Mouse (Mus musculus): Measurements from ENCODE around the gene Insrr. TPM values are rescaled to one million over a fixed set of nuclear protein-coding genes. Genes with fewer than 3 reads are reported as not detected.

Gene Insrr
- total RNA-seq, 2 experiments from 2014 or later = 0.30 to 0.39 TPM

DNA sequence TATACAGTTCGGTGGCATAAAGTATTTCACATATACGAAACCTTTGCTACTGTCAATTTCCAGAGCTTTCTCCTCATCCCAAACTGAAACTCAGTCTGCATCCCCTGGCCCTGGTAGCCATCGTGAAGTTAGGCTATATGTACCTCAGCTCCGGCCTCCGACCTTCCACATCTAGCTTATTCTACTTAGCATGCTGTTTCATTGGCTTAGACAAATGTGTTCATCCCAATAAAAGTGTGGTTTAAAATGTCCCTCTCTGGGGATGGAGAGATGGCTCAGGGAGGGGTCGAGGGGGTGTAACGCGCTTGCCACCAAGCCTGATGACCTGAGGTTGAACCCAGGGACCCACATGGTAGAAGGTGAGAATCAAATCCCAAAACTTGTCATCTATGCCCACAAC lies 27.2 kb upstream of the Insrr start:
- no peak for DNase-seq (ENCODE audit: extremely low spot score in 1 of 2, low spot score in 2 of 2)
- intact Hi-C loops (cut with DNase I) = loop anchor here (5.0 kb wide), 1 partner anchor 68 kb away; no protein-coding TSS in a partner anchor

DNA sequence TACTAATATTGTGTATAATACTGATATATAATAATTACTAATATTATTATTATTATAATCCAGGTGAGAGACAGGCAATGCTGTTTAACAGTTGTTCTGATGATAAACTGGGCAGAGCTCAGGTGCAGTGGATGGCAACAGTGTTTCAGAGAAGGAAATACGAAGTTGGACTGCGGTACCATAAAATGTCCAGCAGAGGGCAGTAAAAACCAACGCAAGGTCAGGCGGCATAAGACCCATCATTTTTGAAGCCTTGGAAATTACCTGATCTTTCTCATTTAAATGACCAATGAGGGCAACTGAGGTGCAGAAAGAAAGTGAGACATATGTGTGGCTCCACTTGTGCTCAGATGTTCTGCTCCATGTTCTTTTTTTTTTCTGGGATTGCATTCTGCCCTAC lies 26.5 kb upstream of the Insrr start:
- intact Hi-C loops (cut with DNase I) = no loop called here
- peak in 1 of 2 experiments; percentile 57 for DNase-seq (ENCODE audit: extremely low spot score in 1 of 2, low spot score in 2 of 2)

DNA sequence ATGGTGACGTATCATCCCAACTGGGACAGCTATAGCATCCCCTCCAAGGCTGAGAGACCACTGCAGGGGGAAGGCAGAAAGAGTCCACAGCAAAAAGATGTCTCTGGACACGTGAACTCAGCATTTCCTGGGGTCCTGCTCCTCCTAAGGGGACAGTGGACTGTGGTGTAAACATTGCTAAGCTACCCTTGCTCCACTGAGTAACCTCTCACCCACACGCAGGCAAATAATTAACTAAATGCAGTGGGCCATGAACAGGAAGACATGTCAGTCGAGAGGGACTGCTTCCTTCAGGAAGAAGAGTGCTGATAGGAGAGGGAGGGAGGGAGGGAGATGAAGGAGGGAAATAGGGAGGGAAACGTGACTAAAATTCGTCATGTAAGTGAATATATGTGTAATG lies 25.7 kb upstream of the Insrr start:
- no peak for DNase-seq (ENCODE audit: extremely low spot score in 1 of 2, low spot score in 2 of 2)
- intact Hi-C loops (cut with DNase I) = no loop called here

DNA sequence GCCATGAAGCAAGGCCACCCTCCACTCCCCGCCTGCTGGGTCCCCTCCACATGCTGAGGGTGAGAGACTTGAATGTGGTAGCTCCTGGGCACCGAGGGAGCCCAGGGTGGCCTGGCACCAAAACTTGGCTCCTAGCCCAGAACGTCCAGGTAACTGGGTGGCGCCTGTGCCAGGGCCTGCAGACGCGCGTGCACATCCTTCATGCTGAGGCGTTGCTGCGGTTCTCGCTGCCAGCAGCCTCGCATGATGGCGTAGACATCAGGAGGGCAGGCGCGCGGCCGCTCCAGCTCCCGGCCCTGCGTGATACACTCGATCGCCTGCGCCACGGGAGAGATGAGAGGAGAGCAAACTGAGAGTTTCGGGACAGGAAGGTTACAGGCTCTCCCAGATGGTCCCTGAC lies 18.5 kb upstream of the Insrr start:
- intact Hi-C loops (cut with DNase I) = no loop called here
- no peak for DNase-seq (ENCODE audit: extremely low spot score in 1 of 2, low spot score in 2 of 2)

DNA sequence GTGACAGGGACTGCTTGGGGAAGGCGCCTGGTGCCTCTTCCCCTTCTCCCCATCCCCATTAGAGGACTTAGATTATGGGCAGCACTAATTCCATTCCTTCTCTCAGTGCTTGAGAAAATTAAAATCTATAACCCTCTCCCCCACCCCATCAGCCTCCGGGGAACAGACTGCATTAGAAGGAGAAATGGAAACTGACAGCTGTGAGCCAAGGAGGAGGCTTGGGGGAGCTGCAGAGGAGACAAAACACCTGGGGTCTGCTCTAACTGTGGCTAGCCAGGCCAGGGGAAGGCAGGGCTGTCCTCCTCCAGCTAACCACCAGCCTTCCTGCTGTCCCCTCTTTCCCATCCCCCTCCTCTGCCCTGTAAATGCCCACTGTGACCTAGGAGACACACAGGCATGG lies 17.7 kb upstream of the Insrr start:
- intact Hi-C loops (cut with DNase I) = no loop called here
- no peak for DNase-seq (ENCODE audit: extremely low spot score in 1 of 2, low spot score in 2 of 2)

DNA sequence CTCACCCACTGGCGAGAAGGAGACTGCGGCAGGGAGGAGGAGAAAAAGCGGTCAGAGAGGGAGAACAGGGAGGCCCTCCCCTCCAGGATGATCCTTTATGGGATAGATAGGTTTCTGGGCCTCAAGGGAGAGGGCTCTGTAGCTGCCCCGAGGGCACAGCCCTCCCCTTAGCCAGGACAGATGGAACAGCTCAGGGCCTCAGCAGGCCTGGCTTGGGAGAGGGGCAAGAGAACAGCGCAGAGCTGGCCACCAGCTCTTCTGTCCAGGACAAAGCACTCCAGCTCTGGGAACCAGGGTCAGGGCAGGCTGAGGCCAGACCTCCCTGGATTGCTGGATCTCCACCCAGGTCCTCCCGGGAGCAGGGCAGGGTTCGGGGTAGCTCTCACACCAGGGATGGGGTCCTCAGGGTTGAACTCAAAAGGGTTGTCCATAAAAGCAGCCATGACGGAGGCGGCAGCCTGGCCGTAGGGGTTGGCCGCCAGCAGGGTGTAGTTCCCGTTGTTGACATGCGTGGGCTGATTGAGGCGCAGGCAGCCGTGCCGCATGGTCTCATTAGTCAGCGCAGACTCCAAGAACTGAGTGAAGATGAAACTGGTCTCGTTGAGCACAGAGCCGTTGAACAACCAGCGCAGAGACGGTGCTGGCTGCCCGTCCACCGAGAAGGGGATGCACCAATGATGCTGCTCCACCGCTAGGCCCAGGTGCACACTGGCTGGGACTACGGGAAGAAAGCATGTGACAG lies 13.3 kb upstream of the Insrr start:
- no peak for DNase-seq (ENCODE audit: extremely low spot score in 1 of 2, low spot score in 2 of 2)

DNA sequence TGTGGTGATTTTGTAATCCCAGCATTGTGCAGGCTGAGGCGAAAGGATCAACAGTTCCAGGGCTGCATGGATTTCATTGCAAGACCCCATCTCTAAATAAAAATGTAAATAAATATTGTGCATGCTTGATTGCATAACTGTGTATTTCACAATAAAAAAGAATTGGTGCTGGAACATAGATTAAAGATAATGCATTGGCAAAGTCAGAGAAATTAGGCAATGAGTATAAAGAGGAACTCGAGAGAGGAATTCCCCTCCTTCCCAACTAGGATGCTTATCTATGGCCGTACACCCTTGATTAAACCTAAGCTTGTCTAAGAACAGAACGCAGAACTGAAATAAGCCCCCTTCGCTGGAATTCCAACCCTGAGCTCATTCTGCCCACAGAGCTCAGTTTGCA lies 11.6 kb upstream of the Insrr start:
- intact Hi-C loops (cut with DNase I) = no loop called here
- no peak for DNase-seq (ENCODE audit: extremely low spot score in 1 of 2, low spot score in 2 of 2)

More for the DNA sequence above, 13.3 kb upstream of the Insrr start:
- intact Hi-C loops (cut with DNase I) = no loop called here

DNA sequence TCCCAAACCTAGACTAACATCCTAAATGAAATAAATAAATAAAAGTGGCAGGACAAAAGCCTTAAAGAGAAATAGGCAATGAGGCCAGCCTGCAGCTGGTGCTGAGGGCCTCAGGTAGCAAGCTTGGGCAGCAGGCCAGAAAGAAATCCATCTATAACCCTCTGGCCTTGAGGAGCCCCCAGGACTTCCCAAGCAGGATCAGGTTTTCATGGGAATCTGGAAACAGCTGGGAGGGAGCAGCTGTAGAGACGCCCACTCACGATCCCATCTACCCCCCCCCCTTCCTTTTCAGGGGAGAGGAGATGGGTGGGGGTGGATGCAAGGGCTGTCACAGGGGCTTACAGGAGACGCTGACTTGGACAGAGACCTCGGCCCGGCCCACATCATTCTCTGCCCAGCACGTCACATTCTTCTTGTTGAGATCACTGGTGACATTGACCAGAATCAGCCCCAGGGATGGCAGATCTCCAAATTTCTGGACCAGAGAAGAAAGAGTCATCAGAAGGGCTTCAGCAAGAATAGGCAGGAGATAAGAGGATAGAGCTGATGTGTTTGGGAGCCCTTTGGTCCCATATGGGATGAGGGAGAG lies 11.0 kb upstream of the Insrr start:
- no peak for DNase-seq (ENCODE audit: extremely low spot score in 1 of 2, low spot score in 2 of 2)
- intact Hi-C loops (cut with DNase I) = no loop called here

DNA sequence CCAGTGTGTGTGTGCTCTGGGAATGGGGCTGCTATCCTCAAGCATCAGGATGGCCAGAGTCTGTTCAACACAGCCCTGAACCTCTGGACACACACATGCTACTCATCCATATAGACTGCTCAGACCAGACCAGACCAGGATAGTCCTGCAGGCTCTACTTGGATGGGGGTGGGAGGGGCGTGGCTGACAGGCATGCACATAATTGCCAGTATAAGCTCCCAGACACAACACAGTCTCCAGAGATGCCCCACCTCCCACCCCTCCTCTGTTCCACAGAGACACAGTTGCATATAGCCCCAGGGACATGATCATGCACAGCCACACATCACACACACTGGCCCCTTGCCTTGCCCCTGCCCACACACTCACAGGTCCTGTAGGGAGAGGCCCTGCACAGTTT lies 7.5 kb upstream of the Insrr start:
- DNase-seq (ENCODE audit: extremely low spot score in 1 of 2, low spot score in 2 of 2) = no peak
- intact Hi-C loops (cut with DNase I) = no loop called here

DNA sequence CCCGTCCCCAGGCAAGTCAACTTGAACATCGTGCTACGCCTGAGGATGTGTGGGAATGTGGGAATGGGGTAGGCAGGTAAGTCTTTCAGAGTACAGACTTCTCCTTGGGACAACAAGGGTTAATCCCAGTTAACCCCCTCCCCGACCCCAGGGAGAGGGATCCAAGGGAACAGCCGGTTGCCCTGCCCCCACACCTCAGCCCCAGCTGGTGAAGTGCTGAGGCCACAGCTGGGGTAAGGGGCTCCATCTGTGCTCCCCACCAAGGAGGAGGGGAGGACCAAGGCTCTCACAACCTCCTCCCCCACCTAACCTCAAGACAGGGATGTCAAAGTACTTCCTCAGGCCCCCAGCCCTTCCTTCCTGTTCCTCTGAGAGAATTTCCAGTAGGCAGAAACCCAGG lies 7.0 kb upstream of the Insrr start:
- intact Hi-C loops (cut with DNase I) = loop anchor here (5.0 kb wide), 1 partner anchor 68 kb away; no protein-coding TSS in a partner anchor
- no peak for DNase-seq (ENCODE audit: extremely low spot score in 1 of 2, low spot score in 2 of 2)

DNA sequence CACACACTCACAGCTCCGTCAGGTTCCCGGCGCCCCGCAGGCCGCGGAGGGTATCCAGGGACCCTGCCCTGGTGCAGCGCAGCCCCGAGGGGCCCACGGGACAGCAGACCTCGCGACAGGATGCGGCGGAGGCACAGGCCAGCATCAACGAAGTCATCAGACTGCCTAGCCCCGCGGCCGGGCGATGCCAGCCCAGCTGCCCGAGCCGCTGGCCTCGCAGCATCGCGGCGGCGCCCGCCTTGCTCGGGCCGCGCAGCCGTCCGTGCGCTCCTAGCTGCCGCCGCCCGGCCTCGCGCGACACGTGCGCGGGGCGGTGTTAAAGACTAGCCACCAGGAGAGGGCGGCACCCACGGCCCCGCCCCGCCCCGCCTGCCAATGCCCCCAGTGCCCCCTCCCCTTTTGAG lies 1.8 kb upstream of the Insrr start, which contains the start of gene Ntrk1:
Gene Ntrk1, minus strand, starts transcription at position 241 of the 404 bp plus-strand sequence.
- no peak for DNase-seq (ENCODE audit: extremely low spot score in 1 of 2, low spot score in 2 of 2)
- intact Hi-C loops (cut with DNase I) = loop anchor here (5.0 kb wide), 1 partner anchor 62 kb away; no protein-coding TSS in a partner anchor

DNA sequence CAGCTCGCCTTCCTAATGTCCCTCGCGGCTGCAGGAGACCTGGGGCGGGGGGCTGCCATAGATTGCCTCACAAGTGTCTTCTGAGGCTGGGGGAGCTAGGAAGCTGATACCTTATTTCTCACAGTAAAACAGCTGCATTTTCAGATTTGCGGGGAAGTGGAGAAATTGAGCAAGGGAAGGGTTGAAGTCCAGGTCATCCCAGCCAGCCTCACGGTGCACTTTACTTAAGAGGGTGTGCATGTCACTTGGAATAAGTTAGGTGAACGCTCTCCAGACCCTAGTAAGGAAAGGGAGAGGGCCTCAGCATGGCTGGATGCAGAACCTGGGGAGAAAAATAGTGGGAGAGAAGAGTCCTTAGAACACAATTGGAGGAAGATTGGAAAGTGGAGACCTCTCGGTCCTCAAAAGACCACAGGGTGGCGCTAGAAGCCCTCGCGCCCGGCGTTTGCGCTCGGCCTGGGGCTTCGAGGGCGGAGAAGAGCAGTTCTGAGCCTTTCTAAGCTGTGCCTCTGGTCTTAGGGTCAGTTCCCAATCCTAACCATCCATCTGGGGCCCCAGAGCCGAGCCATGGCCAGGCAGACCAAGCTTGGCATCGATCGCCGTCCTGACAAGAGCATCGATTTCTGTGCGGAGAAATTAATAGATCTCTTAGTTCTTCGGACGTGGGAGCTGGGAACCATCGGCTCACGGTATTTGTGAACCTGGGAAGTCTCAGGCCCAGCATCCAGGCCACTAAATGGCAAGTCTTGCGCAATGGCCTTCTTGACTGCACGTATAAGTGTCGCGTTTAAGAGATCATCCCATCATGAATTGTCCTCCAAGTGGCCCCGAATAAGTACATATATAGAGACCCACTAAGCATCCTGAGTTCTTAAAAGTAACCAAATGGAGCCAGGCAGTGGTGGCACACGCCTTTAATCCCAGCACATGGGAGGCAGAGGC lies 1.1 kb upstream of the Insrr start:
- intact Hi-C loops (cut with DNase I) = no loop called here
- DNase-seq (ENCODE audit: extremely low spot score in 1 of 2, low spot score in 2 of 2) = peak; percentile 11 to 71

DNA sequence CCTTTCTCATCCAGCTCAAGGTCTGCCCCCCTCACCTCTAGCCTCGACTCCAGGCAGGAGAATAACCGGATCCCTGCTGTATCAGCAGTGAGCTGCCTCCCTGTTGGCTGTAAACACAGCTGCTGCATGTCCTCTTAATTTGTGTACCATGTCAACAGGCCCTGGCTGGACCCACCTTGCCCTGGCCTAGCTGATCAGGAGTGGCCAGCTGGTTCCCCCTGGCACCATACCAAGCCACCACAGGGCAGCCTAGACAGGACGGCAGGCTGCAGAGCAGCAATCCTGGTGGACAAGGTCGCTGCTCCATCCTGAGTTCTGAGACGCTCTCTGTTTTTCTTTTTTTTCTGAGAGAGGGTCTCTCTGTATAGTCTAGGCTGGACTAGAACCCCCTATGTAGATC lies 4.9 kb downstream of the Insrr start:
- intact Hi-C loops (cut with DNase I) = no loop called here

DNA sequence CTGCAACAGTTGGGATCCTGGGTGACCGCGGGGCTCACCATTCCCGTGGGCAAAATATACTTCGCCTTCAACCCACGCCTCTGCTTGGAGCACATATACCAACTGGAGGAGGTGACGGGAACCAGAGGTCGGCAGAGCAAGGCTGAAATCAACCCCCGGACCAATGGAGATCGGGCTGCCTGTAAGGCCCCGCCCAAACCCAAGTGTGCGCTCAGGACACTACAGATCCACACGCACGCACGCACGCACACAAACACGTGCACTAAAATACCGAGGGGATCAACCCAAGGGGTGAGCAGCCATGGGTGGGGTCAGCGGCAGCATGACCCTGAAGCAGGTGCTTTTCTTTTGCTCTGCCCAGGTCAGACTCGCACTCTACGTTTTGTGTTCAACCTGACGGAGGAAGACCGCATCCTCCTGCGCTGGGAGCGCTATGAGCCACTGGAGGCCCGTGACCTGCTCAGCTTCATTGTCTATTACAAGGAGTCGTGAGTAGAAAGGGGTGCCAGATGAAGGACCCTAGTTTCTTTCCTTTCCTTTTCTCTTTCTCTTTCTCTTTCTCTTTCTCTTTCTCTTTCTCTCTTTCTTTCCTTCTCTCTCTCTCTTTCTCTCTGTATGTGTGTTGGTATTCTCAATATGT lies 7.4 kb downstream of the Insrr start:
- intact Hi-C loops (cut with DNase I) = no loop called here
- DNase-seq (ENCODE audit: extremely low spot score in 1 of 2, low spot score in 2 of 2) = no peak

More for the DNA sequence above, 4.9 kb downstream of the Insrr start:
- DNase-seq (ENCODE audit: extremely low spot score in 1 of 2, low spot score in 2 of 2) = no peak

DNA sequence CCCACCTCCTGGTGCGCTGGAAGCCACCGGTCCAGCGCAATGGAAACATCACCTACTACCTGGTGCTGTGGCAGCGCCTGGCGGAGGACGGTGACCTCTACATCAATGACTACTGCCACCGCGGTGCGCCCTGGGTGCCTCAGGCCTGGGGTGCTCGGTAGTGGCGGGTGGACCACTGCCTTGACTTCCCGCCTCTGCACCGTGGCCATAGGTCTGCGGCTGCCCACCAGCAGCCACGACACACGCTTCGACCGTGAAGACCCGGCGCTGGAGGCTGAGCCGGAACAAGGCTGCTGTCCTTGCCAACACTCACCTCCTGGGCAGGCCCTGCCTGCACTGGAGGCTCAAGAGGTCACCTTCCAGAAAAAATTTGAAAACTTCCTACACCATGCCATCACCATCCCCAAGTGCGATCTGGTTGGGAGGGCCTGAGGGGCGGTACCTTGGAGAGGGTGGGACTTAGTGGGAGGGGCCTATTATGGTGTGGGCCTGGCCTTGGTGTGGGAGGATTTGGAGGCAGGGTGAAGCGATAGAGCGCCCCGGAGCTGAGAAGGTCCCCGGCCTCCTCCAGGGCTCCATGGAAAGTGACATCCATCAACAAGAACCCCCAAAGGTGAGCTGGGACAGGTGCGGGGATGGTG lies 12.7 kb downstream of the Insrr start:
- intact Hi-C loops (cut with DNase I) = no loop called here
- DNase-seq (ENCODE audit: extremely low spot score in 1 of 2, low spot score in 2 of 2) = no peak

DNA sequence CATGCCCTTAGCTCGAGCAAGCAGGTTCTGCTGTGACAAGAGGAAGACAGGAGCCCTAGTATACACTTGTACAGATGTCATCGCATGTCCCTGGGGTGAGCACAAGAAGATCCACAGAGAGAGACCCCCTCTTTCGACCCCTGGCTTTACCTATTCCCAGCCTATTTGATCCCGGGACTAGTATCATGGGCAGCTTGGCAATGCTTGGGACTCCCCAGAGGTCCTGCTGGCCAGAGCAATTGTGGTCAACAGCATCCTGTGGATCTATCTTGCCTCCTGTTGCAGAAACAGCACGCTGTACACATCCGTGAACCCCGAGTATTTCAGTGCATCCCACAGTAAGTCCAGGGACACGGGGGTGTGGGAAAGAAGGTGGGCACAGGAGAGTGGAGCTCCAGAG lies 14.5 kb downstream of the Insrr start:
- intact Hi-C loops (cut with DNase I) = no loop called here
- DNase-seq (ENCODE audit: extremely low spot score in 1 of 2, low spot score in 2 of 2) = no peak

DNA sequence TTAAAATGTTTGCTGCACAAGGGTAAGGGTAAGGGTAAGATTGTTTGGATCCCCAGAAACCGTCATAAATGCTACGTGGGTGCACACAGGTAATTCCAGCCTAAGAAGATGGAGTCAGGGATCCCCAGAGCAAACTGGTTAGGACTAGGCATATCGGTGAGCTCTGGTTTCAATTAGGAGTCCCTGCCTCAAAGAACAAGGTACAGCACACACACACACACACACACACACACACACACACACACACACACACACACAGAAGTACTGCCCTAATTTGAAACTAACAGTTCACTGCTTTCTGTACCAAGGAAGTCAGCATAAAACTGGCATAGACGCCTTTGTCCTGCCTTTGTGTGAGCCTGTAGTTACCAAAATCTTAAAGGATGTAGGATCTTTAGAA lies 15.7 kb downstream of the Insrr start:
- intact Hi-C loops (cut with DNase I) = no loop called here
- no peak for DNase-seq (ENCODE audit: extremely low spot score in 1 of 2, low spot score in 2 of 2)

DNA sequence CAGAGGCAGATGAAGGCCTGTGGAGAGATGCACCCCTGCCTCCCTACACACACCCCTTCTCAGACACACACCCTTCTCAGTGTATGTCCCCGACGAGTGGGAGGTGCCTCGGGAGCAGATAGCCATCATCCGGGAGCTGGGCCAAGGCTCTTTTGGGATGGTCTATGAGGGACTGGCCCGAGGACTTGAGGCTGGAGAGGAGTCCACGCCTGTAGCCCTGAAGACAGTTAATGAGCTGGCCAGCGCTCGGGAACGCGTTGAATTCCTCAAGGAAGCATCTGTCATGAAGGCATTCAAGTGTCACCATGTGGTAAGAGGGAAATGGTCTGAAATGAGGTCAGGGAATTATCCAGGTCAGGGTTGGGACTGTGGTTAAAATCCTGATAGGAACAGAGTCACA lies 16.1 kb downstream of the Insrr start:
- intact Hi-C loops (cut with DNase I) = no loop called here
- no peak for DNase-seq (ENCODE audit: extremely low spot score in 1 of 2, low spot score in 2 of 2)

DNA sequence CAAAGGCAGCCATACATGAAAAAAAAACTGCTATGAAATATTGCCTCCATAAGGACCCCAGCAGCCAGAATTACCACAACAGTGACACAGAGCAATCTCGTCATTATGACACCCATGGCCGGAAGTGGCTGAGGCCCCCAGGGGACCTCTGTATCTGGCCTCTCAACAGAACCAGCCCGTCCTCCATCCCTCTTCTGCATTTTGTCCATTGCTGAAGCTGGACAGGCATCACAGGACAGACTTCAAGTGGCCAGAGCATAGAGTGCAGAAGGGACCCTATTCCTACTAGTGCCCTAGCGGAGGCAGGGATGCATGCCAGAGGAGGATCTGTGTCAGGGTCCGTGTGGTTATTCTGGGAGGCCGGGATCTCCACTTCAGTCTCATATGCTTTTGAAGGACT lies 19.4 kb downstream of the Insrr start:
- intact Hi-C loops (cut with DNase I) = no loop called here
- no peak for DNase-seq (ENCODE audit: extremely low spot score in 1 of 2, low spot score in 2 of 2)
